Mouse (Mus musculus): ENCODE measurements around the gene Nol11. TPM values are rescaled to one million over a fixed set of nuclear protein-coding genes. Genes with fewer than 3 reads are reported as not detected.

Nol11 gene
- 75.7 and 106 TPM in 2 replicates for total RNA-seq (2014; fragmentation: Nextera tagmentation)
- total RNA-seq (2017), result 73.9 and 74.6 TPM in 2 replicates

DNA sequence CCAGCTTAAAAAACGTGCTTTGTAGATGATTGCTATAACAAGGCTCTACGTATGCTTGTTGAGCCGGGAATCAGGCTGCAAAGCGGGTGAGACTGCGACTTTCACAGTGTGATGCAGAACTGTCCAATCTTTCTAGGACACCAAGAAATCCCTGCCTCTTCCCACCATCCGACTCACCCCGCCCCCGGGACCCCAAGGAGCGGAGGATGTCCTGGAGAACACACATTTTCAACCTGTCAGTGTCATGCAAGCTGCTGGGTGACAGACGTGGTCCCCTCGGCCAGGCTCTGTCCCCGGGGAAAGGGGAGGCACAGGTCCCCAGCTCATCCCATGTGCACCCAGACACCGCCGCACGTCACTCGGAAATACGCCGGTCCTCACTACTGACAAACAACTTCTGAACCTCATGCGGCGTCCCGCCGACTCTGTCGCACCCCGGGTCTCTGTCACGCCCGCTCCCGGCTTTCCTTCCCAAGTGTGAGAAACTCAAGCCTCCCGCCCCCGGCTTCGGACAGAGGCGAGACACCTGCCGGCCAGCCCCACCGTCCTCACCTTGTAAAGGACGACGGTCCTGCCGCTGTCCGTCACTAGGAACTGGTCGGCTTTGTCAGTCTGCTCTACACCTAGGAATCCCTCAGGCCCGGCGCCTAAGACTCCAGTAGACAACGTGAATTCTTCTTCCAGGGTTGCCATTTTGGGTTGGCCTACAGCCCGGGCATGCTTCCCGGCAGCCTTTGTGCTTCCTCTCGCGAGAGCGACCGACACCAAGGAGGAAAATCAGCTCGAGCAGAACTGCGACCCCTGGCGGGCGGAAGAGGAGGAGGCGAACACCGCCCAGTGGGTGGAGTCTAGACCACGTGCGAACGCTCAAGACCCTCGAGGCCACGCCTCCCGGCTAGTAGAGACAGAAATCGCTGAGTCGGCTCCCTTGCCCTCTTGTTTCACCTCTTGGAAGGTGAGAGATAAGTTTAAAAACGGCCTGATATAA, at the start of gene Nol11:
Gene Nol11, minus strand, starts transcription at position 817 of the 988 bp plus-strand sequence.
- ATAC-seq (replicated peaks; ENCODE audit: low FRiP score, low TSS enrichment, poor library complexity, severe bottlenecking), result peak; percentile 95

DNA sequence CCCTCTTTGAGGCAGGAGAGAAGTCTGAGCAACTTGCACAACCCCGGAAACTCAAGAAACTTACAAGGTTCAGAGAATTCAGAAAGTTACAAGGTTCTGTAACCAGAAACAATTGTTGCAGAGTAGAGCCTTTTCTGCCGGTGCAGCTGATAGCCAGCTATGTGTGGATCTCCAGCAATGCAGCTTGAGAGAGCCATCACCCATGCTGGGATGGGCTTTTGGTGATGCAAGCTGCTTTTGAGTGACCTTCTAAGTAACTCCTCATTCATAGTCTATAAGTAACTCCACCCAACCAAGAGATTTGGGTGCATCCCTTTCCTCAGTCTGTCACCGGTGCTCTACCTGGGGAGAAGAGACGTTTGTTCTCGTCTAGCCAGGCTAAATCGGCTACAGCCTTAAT, 49.3 kb upstream of the Nol11 start:
- ATAC-seq (replicated peaks; ENCODE audit: low FRiP score, low TSS enrichment, poor library complexity, severe bottlenecking), result no peak

DNA sequence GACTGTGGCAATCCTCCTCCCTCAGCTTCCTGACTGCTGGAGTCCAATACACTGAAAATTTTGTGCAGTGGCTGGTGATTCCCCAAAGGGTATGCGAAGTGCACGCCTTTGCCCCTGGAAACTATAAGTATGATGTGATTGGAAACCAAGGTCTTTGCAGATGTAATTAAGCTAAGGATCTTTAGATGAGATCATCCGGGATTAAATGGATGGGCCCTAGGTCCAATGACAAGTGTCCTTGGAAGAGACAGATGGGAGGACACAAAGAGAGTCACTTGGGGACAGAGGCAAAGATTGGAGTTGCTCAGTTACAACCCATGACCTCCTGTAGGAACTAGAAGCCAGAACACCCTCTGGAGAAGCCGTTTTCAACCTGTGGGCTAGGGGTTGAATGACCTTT, 48.4 kb upstream of the Nol11 start:
- no peak for ATAC-seq (replicated peaks; ENCODE audit: low FRiP score, low TSS enrichment, poor library complexity, severe bottlenecking)

DNA sequence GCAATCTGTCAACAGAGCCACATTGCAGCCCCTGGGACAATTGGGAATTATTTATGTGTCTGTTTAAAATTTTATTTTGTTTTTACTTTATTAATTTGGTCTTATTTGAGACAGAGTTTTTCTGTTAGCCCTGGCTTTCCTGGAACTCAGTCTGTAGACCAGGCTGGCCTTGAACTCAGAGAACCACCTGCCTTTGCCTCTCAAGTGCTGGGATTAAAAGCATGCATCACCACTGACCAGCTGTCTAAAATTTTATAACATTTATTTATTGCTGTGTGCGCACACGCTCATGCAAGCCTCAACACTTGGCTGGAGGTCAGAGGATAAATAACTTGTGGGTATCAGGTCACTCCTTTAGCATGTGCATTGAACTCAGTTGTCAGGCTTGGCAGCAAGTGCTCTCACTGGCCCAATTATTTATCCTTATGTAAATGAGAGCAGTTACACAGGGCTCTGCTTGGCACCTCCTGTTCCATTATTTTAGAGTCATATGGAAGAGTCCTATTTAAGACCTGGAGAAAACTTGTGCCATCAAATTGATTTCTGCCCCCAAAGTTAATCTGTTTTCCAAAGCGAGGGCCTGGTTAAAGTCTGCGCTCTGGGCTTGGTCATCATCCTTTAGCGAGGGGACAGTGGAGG, 44.2 kb upstream of the Nol11 start:
- ATAC-seq (replicated peaks; ENCODE audit: low FRiP score, low TSS enrichment, poor library complexity, severe bottlenecking), result no peak

DNA sequence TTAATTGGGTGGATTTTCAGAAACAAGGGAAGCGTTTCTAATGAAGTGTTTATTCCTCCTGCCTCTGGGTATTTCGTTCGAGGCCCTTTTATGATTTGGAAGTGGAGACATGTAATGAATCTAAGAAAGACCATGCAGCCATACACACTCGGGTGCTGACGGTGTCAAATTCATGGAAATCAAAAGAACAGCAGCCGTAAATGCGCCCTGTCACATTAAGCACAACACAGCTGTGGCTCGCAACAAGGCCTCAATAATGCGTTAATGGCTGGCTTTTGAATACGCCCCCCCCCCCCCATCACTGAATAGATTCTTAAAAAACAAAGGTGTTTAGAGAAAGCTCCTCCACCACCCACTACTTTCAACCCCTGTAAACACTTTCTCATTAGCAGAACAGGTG, 40.9 kb upstream of the Nol11 start:
- ATAC-seq (replicated peaks; ENCODE audit: low FRiP score, low TSS enrichment, poor library complexity, severe bottlenecking), result no peak

DNA sequence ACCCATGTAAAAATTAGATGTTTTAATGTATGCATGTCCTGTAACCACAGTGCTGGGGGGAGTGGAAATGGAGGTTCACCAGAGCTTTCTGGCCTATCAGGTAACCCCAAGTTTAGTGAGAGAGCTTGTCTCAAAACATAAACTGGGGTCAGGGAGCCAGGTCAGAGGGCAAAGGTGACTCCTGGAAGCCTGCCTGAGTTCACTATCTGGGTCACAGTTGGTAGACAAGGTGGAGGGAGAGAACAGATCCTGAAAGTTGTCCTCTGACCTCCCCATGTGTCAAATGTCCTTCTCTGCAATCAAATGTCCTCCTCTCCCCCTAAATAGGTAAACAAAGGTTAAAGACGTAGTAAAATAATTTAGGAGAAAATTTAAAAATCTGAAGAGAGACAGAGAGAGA, 37.2 kb upstream of the Nol11 start:
- no peak for ATAC-seq (replicated peaks; ENCODE audit: low FRiP score, low TSS enrichment, poor library complexity, severe bottlenecking)

DNA sequence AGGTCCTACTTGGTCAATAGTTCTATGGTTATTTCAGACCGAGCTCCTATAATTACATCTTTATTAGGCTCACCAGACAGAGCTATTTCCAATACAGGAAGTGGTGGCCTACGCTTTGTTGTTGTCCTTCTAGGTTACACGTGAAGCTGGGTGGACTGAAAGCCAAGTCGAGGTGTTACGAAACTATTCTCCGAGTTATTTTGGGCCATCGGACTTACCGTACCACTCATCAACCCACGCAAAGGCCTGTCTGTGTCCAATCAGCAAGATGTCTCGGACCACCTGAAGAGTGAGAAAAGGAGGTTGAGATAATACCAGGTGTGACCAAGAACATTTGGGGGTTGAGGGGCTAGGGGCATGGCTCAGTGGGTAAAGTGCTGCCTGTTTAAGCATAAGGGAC, 36.8 kb upstream of the Nol11 start:
- ATAC-seq (replicated peaks; ENCODE audit: low FRiP score, low TSS enrichment, poor library complexity, severe bottlenecking), result no peak

DNA sequence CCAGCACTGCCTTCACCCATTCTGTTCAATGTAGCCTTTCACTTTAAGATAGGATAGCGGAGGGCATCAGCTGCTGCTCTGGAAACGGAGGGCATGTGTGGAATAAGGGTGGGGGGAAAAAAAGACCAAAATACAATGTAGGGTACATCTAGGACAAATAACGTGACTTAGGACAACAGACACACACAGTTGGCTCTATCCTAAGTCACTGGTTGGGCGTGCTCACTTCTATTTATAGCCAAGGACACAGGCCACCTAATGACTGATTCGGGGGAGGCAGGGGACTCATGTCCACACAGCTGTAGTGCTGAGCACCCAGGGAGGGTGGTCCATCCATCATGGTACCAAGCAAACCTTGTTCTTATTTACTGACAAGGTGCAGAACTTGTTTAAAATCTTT, 36.1 kb upstream of the Nol11 start:
- no peak for ATAC-seq (replicated peaks; ENCODE audit: low FRiP score, low TSS enrichment, poor library complexity, severe bottlenecking)

DNA sequence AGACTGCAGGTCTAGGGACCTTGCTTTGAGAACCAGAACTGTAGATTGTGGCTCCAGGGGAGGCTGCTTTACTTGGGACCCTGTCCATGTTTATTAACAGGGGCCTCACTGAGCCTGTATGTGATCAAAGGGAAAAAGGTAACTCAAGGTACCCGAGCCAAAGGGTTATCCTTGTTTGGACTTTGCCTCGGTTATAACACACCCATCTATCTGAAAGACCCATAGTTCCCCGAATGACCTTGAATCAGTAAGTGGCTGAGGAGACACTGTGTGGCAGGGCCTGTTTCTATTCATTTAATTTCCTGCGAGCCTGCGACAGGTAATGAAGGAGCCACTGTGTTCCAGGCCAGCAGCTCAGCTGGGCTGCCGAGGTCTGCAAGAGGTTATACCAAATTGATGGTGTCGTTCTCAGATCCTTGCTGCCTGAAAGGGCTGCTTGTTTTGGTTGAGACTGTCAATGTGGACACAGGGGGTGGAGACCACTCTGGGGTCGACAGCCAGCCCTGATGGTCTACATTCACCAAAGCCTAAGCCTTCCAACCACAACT, 34.6 kb upstream of the Nol11 start:
- no peak for ATAC-seq (replicated peaks; ENCODE audit: low FRiP score, low TSS enrichment, poor library complexity, severe bottlenecking)

DNA sequence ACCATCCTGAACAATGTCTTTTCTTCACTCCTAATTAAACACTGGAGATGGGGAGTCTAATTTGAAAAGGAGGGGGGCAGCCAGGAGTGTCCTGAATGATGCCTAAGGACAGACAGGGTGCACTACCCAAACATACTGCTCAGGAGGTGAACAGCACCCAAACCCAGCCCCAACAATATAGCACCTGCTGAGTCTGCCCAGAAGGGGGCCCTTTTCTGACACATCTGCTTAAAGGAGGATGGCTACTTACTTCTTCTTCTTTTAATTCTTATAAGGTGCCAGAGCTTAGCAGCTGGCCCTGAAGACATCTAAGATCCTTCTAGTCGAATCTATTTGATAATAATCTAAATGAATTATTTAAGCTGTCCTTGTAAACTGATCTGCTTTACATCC, 34.0 kb upstream of the Nol11 start:
- no peak for ATAC-seq (replicated peaks; ENCODE audit: low FRiP score, low TSS enrichment, poor library complexity, severe bottlenecking)

DNA sequence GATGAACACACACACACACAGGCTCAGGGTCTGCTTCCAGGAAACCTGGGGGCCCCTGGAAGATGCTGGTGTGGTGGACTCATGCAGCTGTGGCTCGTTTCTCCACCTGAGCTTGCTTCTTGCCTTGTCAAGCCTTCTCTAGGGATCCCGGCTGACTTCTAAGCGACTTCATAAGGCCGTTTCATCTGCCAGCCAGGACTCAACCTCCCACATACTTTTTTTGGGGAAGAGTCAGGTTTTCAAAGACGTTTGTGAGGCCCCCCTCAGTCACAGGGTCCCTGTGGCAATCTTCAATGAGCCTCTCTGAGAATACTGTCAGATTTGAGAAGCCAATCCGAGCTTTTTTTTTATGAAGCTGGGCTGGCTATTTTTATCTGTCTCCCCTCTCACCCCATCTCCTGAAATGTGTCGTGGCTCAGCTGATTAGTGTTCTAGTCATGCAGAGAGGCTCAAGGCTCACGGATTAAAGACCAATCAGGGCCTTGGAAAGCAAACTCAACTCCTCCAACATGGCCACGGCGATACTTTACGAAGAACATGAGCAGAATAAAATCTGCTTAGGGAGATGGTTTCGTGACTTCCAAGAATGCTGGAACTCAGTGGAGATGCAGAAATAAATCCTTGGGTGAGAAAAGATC, 33.5 kb upstream of the Nol11 start:
- no peak for ATAC-seq (replicated peaks; ENCODE audit: low FRiP score, low TSS enrichment, poor library complexity, severe bottlenecking)

DNA sequence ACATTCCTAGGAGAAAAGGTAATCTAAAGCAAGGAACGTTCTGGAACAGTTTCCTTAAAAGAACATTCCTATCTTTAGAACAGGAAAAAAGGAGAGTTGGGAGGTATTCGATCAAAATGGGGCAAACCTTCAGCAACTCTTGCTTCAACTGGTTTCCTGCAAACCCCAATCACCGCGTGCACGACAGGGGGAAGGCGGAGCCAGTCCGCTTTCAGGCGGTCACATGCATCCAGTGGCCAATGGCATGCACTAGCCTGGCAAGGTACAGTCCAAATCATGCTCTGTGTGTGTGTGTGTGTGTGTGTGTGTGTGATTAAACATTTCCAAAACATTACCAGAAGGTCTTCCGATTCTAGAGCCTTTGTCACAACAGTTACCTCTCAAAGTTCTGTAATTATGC, 25.9 kb upstream of the Nol11 start:
- ATAC-seq (replicated peaks; ENCODE audit: low FRiP score, low TSS enrichment, poor library complexity, severe bottlenecking), result 0 out of 2 replicates have a peak, but pooled peaks have one; percentile 21

DNA sequence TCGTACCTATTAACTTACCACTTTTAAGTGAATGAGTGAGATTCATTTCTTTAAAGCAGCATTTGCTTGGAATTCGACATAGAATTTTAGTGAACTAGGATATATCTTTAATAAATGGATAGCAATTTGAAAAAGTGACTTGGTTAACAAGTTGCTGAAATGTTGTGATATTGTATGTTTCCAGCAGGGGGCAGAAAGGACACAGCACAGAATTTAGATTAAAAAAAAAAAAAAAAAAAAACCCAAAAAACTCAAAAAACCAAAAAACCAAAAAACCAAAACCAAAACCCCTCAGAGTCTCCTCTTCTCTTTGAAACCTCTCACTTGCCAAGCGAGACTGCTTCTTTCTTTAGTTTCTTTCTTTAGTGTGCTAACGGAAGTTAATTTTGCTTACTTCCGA, 24.6 kb upstream of the Nol11 start:
- no peak for ATAC-seq (replicated peaks; ENCODE audit: low FRiP score, low TSS enrichment, poor library complexity, severe bottlenecking)

DNA sequence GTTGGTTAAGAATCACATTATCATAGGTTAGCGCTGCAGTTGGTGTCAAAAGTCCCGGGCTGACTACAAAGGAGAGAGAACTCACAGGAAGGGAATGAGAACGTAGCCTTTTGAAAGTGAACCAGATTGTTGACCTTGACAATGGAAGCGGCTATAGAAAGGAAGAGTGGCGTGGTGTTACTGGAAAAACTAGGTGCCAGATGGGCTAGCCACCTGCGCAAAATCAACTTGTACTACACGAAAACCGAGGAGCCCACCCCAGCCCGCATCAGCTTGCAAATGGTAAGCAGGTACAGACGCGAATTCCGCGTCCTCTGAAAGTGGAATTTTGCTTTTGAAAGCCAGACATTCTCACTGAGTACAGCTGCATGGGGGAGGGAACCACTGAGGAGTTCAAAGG, 20.6 kb upstream of the Nol11 start:
- ATAC-seq (replicated peaks; ENCODE audit: low FRiP score, low TSS enrichment, poor library complexity, severe bottlenecking), result no peak

DNA sequence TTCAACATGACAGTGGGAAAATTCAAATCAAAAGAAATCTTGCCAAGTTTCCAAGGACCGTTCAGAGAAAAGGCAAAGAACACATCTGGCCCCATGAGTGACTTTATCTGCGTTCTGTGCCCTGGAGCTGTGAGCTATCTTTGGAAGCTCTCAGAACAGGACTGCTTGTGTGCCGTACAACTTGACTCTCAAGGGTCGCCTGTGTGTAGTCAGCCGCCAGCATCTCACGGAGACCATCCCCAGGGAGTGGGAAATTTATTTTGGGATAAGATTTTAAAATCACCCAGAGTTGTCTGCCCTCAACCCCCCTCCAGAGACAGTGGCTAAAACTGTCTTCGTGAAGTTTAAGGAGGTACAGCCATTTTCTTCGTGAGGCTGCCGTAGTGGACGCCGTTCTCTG, 12.6 kb upstream of the Nol11 start:
- no peak for ATAC-seq (replicated peaks; ENCODE audit: low FRiP score, low TSS enrichment, poor library complexity, severe bottlenecking)

DNA sequence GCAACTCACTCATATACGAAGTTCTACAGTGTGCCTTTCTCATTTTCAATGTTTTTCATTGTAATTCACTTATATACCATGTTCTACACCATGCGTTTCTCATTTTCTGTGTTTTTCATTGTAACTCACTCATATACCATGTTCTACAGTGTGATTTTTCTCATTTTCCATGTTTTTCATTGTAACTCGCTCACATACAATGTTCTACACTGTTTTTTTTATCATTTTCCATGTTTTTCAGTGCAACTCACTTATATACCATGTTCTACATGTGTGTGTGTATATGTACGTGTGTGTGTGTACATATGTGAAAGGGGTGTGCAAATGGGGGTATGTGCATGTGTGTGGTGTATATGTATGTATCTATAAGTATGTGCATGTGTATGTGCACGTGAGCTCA, 10.1 kb upstream of the Nol11 start:
- ATAC-seq (replicated peaks; ENCODE audit: low FRiP score, low TSS enrichment, poor library complexity, severe bottlenecking), result peak; percentile 57; the same call in 1 of the 2 replicates

DNA sequence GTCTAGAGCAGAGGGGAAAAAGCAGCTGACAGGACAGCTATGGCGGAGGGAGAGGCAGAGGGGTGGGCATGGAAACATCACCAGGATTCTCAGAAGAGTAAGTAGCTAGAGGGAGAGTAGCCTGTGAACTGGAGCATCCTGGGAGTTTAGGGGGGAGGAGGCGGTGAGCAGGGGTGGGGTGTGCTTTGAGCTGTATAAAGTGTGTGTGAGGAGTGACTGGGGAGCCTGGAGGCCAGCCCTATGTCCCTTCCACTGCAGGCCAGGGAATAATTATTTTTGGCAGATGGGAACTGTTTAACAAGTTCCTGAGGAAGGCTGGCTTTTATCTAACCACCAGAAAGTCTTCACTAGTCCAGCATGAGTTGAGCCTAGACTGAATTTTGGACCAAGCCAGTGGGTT, 6.2 kb upstream of the Nol11 start:
- no peak for ATAC-seq (replicated peaks; ENCODE audit: low FRiP score, low TSS enrichment, poor library complexity, severe bottlenecking)

DNA sequence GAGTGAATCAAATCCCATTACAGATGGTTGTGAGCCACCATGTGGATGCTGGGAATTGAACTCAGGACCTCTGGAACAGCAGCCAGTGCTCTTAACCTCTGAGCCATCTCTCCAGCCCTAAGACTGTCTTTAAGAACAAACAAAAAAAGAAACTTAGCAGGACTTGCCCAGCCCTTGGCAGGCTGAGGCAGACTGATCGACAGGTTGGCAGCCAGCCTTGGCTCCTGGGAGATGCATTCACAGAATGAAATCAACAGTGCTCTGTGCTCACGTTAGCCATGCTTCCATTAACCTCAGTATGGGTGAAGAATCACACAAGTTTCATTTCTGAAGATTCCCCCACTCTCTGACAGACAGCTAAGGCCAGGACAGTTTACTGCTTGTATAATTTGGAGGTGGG, 1.2 kb upstream of the Nol11 start:
- ATAC-seq (replicated peaks; ENCODE audit: low FRiP score, low TSS enrichment, poor library complexity, severe bottlenecking), result no peak

DNA sequence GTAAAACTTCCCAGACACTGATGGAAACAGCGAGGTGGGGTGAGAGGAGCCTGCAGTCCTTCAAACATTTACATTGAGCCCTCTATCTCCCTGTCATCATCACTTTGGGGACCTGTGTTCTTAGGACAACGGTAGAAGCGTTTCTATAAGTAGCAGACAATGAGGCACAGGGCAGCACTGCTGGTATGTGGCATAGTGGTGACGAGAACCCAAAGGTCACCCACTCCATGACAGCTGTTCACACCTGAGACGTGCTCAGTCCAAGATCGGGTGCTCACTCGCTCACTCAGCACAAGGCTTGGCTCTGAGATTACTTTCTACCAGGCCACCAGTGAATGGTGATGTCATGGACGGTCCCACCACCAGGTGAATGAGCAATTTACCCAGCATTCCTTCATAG, 5.4 kb downstream of the Nol11 start:
- no peak for ATAC-seq (replicated peaks; ENCODE audit: low FRiP score, low TSS enrichment, poor library complexity, severe bottlenecking)

DNA sequence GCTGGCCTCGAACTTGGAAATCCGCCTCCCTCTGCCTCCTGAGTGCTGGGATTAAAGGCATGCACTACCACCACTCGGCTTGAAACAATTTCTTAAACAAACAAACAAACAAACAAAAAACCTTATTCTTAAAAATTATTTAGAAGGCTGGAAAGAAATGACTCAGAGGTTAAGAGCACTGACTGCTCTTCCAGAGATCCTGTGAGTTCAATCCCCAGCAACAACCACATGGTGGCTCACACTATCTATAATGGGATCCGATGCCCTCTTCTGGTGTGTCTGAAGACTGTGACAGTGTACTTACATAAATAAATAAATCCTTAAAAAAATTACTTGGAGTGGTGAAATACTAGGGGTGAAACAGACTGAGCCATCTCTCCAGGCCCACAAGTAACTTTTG, 28.0 kb downstream of the Nol11 start:
- no peak for ATAC-seq (replicated peaks; ENCODE audit: low FRiP score, low TSS enrichment, poor library complexity, severe bottlenecking)
